Mouse (Mus musculus) CH12.LX (cell line): ENCODE measurements at regions not wholly inside any gene's neighbourhood (a gene's known extent, or its start where the extent isn't known, plus 50 kb on each side); places are given as distances from the start of the nearest gene placed in this dataset.
"Not testable (repeated sequence)": the region's sequence is repeated elsewhere in the genome, so short reads cannot be mapped to it uniquely, and the experiment has no call there.

ENCODE experiments used
- BHLHE40 ChIP-seq: IDR thresholded peaks from 2 replicates; pipeline ENCODE4 v1.6.1; 2011; ENCODE audit warnings: mild to moderate bottlenecking, low read depth, low read length, improper control_type of control experiment
- CTCF ChIP-seq, 2 experiments: IDR thresholded peaks in 1 of 2; conservative IDR thresholded peaks in 1 of 2; 2 replicates each; pipeline ENCODE4 v1.5.1; 2011 to 2012; ENCODE audit warnings: low read depth in 2 of 2, low read length in 2 of 2, improper control_type of control experiment in 1 of 2, inconsistent platforms in 1 of 2, mild to moderate bottlenecking in 1 of 2, moderate library complexity in 1 of 2
- EP300 ChIP-seq: IDR thresholded peaks from 2 replicates; pipeline ENCODE4 v1.6.1; 2011; ENCODE audit warnings: low read length, improper control_type of control experiment
- MAX ChIP-seq: IDR thresholded peaks from 2 replicates; pipeline ENCODE4 v1.6.1; 2011; ENCODE audit warnings: low read length, improper control_type of control experiment
- POLR2A ChIP-seq: IDR thresholded peaks from 2 replicates; pipeline ENCODE4 v1.6.1; 2011; ENCODE audit warnings: low read depth, mild to moderate bottlenecking, improper control_type of control experiment, low read length
- SIN3A ChIP-seq: IDR thresholded peaks from 2 replicates; pipeline ENCODE4 v1.6.1; 2012; ENCODE audit warnings: low read length, improper control_type of control experiment, inconsistent platforms
- SMC3 ChIP-seq: IDR thresholded peaks from 2 replicates; pipeline ENCODE4 v1.6.1; 2011; ENCODE audit warnings: low read depth, low read length, improper control_type of control experiment
- USF1 ChIP-seq: IDR thresholded peaks from 2 replicates; pipeline ENCODE4 v1.6.1; 2014; ENCODE audit warnings: low read depth, mild to moderate bottlenecking, inconsistent platforms, low read length, improper control_type of control experiment
- ZKSCAN1 ChIP-seq: IDR thresholded peaks from 2 replicates; pipeline ENCODE4 v1.6.1; 2012; ENCODE audit warnings: low read depth, inconsistent platforms, low read length, improper control_type of control experiment, borderline replicate concordance
- ZNF384 ChIP-seq: IDR thresholded peaks from 2 replicates; pipeline ENCODE4 v1.6.1; 2012; ENCODE audit warnings: low read depth, low read length, improper control_type of control experiment, inconsistent platforms

DNA sequence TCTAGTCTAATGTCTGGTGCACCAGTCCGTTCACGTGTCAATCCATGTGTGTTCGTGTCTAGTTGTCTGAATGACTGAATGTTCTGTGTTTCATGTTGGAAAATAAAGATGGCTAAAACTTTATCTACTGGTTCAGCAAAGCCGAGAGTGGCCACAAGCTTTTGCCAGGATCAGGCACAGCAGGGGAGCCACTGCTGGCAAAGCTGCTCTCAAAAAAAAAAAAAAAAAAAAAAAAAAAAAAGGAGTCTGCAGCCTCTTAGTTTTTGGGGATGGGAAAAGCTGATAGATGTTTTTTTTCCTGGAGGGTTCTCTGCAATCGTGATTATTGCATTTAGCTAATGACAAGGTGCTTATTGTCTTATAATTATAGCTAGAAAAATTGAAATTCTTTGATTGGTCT lies 132.5 kb upstream of the Ube2e1 start:
- TF ChIP-seq CTCF (conservative IDR thresholded peaks at IDR 0.05 in 1 of 2, IDR thresholded peaks at IDR 0.05 in 1 of 2; ENCODE audit: low read depth in 2 of 2, low read length in 2 of 2); SIN3A; POLR2A; ZNF384; EP300; BHLHE40; USF1; MAX; ZKSCAN1; SMC3: not testable (repeated sequence)
